In the genomic region with DNA sequence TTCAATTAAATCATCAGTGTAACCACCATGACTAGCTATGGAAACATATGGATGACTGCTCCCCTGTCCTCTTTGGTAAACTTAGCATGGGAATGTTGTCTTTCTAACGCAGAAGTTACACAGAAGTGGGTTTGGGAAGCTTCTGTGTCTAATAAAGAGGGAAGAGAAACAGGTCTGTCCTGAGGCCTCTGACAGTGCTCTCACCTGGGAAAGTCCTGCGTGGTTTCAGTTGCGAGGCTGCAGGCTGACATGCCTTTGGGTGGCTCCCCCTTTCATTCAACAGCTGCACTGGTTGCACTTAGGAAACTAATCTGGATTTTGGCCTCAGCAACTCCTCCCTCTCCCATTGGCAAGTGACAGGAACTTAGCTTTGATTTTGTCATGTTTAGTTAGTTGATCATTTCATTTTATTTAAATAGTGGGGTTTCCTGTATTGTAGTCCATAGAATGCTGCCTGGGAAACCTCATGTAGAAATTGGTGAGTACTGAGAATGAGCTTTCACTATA, we compare ENCODE assay signal across 21 mouse cellular contexts. TPM values are rescaled to one million over a fixed set of nuclear protein-coding genes. Genes with fewer than 3 reads are reported as not detected.
"Had no signal": no experiment of that assay in that cellular context is flagged by ENCODE, and none has a peak within 500 bp of the region (broad histone marks: within the 10 kb centered on the region; RNA-seq: fewer than 3 reads in every experiment).

No protein-coding gene starts in this region.

- H3K4me2 ChIP-seq: lung, embryonic 15.5 days; midbrain, embryonic 11.5 days; midbrain, embryonic 13.5 days; midbrain, embryonic 15.5 days; neural tube, embryonic 12.5 days had no signal

- H3K9me3 ChIP-seq: lung, embryonic 15.5 days; megakaryocyte, embryonic 14.5 days; midbrain, embryonic 13.5 days; midbrain, embryonic 15.5 days; neural tube, embryonic 12.5 days had no signal

- H3K4me3 ChIP-seq: lung, embryonic 15.5 days; megakaryocyte, embryonic 14.5 days; midbrain, embryonic 13.5 days; midbrain, embryonic 15.5 days; neural tube, embryonic 12.5 days had no signal

- H3K9ac ChIP-seq: liver, postnatal 0 days; lung, embryonic 15.5 days; midbrain, embryonic 13.5 days; midbrain, embryonic 15.5 days; neural tube, embryonic 12.5 days had no signal

- H3K27me3 ChIP-seq: lung, embryonic 15.5 days; midbrain, embryonic 13.5 days; midbrain, embryonic 15.5 days; neural tube, embryonic 12.5 days had no signal

- DNase-seq: liver, postnatal 0 days; lung, adult 2 months; lung, postnatal 14 days; lung, postnatal 36 days; retina, postnatal 1 day; right cerebral cortex, adult 18-20 months; right cerebral cortex, postnatal 25 days; right cerebral cortex, postnatal 4 days; spleen, adult 18-20 months; thymus, adult 18-20 months; thymus, postnatal 14 days; thymus, postnatal 36 days had no signal

- H3K27ac ChIP-seq: lung, embryonic 15.5 days; macrophage; midbrain, embryonic 13.5 days; midbrain, embryonic 15.5 days; neural tube, embryonic 12.5 days had no signal

- ATAC-seq: liver, postnatal 0 days; lung, postnatal 0 days; midbrain, embryonic 13.5 days; midbrain, embryonic 15.5 days had no signal

RNA-seq across cellular contexts. Expression of a gene that starts 22.8 kb away (rescaled TPM):
- total RNA-seq: midbrain, postnatal 0 days had no signal
- polyA plus RNA-seq: macrophage had no signal
